Mouse (Mus musculus): ENCODE measurements around the gene Gm20662. TPM values are rescaled to one million over a fixed set of nuclear protein-coding genes. Genes with fewer than 3 reads are reported as not detected.

Gene Gm20662
- not detected for polyA plus RNA-seq (2017; shearing (Covaris generic))

DNA sequence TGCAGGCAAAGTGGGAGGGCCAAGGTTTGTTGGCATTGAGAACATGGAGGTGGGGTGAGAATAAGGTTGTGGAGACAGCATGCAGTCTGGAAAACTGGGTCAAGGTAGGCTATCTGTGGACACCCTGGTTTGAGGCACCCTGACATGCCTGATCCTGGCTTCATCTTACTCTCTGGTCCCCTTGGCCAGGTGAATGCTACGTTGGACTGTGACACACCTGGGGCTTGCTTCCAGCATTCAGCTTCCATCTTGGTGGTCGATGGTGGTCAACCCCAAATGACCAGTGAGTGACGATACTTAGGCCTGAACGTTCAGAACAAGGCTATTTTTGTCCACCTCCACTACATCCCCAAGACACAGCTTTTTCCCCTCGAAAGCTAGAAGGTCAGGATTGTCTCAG is at the start of gene Gm20662:
Gm20662 (plus strand) TSS at position 301 of the 400 bp plus-strand sequence.
- no peak for ATAC-seq

GRCm38 (mm10) chr9:107947241-107948194 is 48.6 kb upstream of the Gm20662 start:
- no peak for ATAC-seq

- ATAC-seq = no peak
These were observed 46.8 kb upstream of the Gm20662 start for GRCm38 (mm10) chr9:107949184-107949921.

GRCm38 (mm10) chr9:107949922-107950235 is 46.3 kb upstream of the Gm20662 start, which contains the start of gene Traip:
Gene Traip (plus strand): TSS chr9:107950136.
- ATAC-seq = no peak

GRCm38 (mm10) chr9:107950460-107951355 is 45.4 kb upstream of the Gm20662 start:
- peak; percentile 99 for ATAC-seq

- no peak for ATAC-seq
These were observed 40.4 kb upstream of the Gm20662 start for GRCm38 (mm10) chr9:107955613-107956289.

DNA sequence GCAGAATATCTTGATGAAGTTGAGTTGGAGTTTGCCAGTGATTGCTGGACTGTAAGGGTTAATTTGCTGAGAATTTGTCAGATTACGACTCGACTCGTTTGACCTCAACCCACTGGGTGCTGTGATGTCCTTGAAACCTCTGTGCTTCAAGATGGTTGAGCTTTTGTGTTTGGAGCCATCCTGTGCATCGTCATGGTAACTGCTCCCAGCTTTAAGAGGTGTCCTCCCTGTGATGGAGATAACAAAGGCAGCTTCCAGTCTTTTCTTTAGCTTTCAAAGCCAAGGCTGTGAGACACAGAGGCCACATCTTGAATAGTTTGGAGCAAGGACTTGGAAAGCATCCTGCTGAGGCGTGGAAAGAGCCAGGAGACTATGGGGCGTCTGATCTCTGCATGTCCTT is 39.0 kb upstream of the Gm20662 start:
- ATAC-seq = no peak

- ATAC-seq = no peak
These were observed 36.3 kb upstream of the Gm20662 start for GRCm38 (mm10) chr9:107959896-107960295.

DNA sequence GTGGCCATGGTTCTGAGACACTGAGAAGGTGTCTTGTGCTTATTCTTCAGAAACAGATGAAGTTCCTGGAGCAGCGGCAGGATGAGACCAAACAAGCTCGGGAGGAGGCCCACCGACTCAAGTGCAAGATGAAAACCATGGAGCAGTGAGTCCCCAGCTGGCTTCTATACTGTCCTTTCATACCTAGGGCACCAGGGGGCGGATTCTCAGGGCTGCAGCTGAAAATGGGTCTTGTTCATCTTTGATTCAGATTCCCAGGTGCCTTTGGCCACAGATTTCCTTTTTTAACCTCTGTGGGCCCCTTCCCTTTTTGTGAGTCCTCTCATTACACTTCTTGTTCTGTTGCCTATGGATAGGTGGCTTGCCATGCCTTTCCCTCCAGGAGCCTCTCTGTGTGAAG is 35.2 kb upstream of the Gm20662 start:
- ATAC-seq = no peak

DNA sequence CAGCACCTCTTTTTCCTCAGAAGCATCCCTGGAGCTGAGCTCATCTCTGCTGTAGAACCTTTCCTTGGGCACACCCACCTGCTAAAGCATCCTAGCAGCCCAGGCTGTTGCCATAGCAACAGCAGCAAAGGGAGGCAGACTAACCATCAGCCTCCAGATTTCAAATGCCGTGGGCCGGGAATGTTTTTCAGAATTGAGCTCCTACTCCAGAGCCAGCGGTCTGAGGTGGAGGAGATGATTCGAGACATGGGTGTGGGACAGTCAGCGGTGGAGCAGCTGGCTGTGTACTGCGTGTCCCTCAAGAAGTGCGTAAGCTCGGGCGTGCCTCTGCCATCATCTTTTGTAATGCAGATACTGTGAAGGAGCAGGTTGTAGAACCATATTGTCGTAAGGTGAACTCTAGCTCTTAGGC is 34.8 kb upstream of the Gm20662 start:
- ATAC-seq = no peak

GRCm38 (mm10) chr9:107961881-107962280 is 34.3 kb upstream of the Gm20662 start:
- no peak for ATAC-seq

DNA sequence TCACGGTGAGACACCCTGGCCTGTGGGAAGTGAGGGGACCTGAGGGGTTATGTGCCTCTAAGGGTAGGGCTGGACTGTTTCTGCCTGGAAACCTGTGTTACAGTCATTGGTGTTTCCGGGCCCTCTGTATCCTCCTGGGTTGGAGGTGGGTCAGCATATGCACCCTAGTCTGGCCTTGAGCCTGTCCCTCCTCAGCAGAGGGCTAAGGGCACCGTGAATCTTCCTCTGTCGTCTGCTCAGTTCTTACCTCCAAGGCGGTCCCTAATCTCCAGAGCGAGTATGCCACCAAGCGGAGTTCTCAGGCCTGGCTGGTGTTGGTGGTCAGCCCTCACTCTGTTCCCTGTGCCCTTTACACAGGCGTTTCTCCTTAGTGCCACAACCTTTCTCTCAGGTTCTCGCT is 33.2 kb upstream of the Gm20662 start:
- no peak for ATAC-seq

- ATAC-seq = peak; percentile 63
These were observed 32.4 kb upstream of the Gm20662 start for GRCm38 (mm10) chr9:107963700-107964099.

DNA sequence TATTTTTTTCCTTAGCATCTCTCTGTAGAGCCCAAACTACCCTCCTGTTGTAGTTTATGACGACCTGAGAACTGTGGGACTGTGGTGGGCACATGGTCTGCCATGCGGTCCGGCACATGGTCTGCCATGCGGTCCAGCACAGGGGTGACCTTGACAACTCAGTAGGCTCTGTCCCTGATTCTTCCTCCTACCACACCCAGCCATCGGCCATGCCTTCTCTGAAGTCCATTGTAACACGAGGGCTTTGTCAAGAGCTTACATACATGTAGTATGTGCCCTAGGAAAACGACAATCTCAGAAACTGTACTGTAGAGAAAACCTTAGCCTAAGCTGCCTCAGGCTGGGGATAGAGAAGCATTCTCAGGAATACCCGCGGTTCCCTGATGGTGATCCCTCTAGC is 31.5 kb upstream of the Gm20662 start:
- no peak for ATAC-seq

DNA sequence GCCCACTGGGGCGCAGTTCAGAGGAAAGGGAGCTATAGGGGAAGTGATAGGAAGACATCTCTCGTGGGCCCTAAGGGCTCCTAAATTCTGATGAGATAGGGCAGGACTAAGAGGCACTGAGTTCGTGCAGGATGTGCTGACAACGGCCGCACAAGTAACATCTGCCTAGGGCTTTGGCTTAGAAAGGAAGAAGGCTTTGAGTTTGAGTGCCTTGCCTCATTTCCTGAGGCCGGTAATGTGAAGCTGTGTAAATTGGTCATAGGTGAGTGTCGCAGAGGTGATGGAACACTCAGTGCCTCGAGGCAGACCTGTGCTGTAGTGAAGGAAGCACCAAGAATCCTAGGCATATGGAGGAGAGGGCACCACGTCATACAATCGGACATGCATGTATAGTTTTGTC is 29.5 kb upstream of the Gm20662 start:
- ATAC-seq = no peak

DNA sequence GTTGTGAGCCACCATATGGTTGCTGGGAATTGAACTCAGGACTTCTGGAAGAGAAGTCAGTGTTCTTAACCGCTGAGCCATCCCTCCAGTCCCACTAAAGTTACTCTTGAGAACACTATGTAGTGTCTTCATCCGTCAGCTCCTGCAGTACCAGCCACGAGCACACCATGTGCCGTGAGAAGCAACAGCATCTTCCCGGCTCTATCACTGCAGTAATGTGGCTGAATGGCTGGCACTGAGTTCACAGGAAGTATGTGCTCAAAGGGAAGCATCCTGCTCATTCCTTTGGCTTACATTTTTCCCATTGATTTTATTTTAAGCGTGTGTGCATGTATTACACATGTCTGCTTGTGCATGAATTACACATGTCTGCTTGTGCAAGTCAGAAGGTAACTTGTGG is 28.7 kb upstream of the Gm20662 start:
- ATAC-seq = no peak

- no peak for ATAC-seq
These were observed 27.6 kb upstream of the Gm20662 start for GRCm38 (mm10) chr9:107968531-107968930.

DNA sequence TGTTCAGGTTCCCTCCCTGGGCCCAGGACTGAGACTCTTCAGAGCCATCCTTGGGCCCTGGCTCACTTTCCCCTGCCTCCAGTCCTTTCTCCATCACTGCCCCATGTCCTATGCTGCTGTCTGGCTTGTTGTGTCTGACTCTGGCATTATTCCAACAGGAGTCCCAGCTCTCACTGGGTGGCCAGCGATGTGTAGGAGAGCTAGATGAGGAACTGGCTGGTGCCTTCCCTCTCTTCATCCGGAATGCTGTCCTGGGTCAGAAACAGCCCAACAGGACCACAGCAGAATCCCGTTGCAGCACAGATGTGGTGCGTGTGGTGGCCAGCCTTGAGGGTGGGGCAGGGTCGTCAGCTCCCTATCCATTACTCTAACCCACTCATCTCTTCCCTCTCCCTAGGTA is 25.8 kb upstream of the Gm20662 start:
- ATAC-seq = no peak

DNA sequence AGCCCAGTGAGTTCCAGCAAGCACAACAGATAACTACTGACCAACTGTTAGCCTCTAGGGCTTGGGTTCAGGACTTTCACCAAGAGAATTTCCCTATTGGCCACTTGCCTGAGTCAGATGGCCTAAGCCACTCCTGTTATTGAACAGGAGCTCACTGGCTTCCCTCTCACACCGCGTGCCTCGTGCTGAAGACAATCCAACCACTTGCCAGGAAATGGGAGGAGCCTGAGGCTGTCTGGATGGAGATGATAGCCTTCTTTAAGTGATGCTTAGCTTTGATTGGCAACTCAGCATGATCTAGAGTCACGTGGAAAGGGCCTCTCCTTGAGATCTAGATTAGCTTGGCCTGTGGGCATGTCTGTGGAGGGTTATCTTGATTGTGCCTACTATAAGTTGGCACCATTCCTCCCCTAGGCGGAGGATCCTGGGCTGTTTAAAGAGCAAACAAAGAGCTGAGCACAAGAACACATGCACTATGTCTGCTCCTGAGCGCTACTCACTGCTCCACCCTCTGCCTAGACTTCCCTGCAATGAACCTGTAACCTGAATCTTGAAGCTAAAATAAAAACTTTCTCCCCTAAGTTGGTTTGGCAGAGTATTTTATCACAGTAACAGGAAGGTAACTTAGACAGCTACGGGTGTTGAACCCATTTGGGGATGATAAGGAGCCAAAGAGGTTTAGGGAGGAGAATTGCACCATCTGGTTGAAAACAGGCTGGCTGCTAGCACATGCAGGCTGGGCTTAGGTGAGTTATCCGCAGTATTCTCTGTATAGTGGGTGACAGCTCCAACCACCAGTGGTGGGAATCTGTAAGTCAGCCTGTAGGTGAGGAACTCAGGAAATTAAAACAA is 24.2 kb upstream of the Gm20662 start:
- ATAC-seq = no peak

- no peak for ATAC-seq
These were observed 21.5 kb upstream of the Gm20662 start for GRCm38 (mm10) chr9:107974491-107975171.

Measured in inflammation-experienced regulatory T-cells, adult 6 months (primary cell).